Mouse (Mus musculus): ENCODE measurements around the gene Chic1. TPM values are rescaled to one million over a fixed set of nuclear protein-coding genes. Genes with fewer than 3 reads are reported as not detected.

Gene Chic1
- polyA plus RNA-seq, 1 experiment from 2014 or later: 3.0 TPM

DNA sequence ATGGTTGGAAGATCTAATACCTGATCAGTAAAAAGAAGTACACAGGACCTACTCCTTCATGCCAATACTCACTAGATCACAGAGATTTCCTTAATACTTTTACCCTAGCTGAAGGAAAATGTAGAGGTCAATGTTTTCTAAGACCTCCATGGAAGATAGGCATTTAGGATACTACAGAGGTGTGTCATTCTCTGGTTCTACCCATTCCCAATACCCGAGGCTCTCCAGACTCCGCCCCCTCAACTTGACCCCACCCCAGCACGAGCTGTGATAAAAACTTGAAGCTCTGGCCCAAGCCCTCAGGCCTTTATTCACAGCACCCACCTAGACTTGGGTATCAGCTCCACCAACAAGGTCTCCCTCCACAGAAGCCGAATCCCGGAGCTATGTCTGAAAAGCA lies 57.9 kb downstream of the Chic1 start, which contains the start of gene Tsx:
TSS of gene Tsx (plus strand) at position 301 of the 400 bp plus-strand sequence.
- Histone ChIP-seq H3K9me3 (ENCODE audit: low read length) (no peaks in the 10 kb centered on the region), H3K27me3 (ENCODE audit: insufficient read depth, low read length) (peaks cover 21% of the 10 kb centered on the region; the same call in 1 of the 2 replicates), H3K27ac (ENCODE audit: low read length) (no peak within 1 kb of the TSS), H3K36me3 (ENCODE audit: insufficient read depth, low read length) (no peaks in the 10 kb centered on the region), H3K4me1 (ENCODE audit: insufficient read depth, low read length) (no peaks in the 10 kb centered on the region), H3K4me2 (replicated peaks; ENCODE audit: low read depth, low read length) (no peak within 1 kb of the TSS), H3K4me3 (ENCODE audit: low read length) (no peak within 1 kb of the TSS), H3K9ac (replicated peaks; ENCODE audit: low read length) (no peak within 1 kb of the TSS)
- 74% methylated on average over 5 of the region's 5 CpGs for WGBS
- ATAC-seq (ENCODE audit: low FRiP score, low TSS enrichment): no peak

DNA sequence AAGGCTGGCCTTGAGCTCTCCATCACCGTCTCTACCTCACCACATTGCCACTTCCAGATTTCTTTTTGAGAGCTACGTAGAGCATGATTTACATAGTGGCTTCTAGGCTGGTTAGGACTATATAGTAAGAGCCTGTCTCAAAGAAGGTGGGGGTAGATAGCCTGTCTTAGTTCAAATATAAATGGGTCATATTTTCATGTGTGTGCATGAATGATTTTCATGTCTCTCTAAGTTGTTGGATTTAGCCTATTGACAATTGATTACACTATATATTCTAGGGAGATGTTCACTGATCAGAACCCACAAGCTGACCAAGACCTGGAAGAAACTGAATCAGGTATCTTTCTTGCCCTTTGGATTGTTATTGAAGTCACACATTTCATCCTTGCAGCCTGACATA lies 65.4 kb downstream of the Chic1 start, which contains the start of gene Gm26992:
TSS of gene Gm26992 (plus strand) at position 301 of the 400 bp plus-strand sequence.
- Histone ChIP-seq H3K4me3 (ENCODE audit: low read length) (no peak within 1 kb of the TSS), H3K27me3 (ENCODE audit: insufficient read depth, low read length) (peaks cover 16% of the 10 kb centered on the region; the same call in 1 of the 2 replicates), H3K27ac (ENCODE audit: low read length) (no peak within 1 kb of the TSS), H3K36me3 (ENCODE audit: insufficient read depth, low read length) (no peaks in the 10 kb centered on the region), H3K4me1 (ENCODE audit: insufficient read depth, low read length) (no peaks in the 10 kb centered on the region), H3K9ac (replicated peaks; ENCODE audit: low read length) (no peak within 1 kb of the TSS), H3K4me2 (replicated peaks; ENCODE audit: low read depth, low read length) (no peak within 1 kb of the TSS), H3K9me3 (ENCODE audit: low read length) (no peaks in the 10 kb centered on the region)
- WGBS: 91% methylated on average over 2 of the region's 2 CpGs
- ATAC-seq (ENCODE audit: low FRiP score, low TSS enrichment): no peak

DNA sequence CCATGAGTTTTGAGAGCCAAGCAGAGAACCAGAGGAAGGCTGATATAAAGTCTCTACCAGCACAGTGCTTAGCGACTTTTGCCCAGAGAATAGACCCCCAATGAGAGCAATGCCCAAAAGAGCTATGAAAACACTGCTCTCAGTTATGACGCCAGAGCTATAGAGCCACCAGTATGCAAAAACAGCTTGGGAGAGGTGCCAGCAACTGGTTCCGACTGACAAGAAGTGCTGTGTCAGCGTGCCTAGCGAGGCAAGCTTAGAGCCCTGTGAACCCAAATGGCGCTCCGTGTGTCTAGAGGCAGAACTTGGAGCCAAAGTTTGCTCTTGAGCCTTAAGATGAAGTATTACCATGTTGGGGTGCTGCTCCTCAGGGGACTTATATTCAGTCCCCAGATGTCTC lies 71.4 kb downstream of the Chic1 start:
- no peaks in the 10 kb centered on the region for H3K4me1 ChIP-seq (ENCODE audit: insufficient read depth, low read length)
- no peaks in the 10 kb centered on the region for H3K36me3 ChIP-seq (ENCODE audit: insufficient read depth, low read length)
- H3K4me3 ChIP-seq (ENCODE audit: low read length): no peak overlapping the region
- 72% methylated on average over 7 of the region's 7 CpGs for WGBS
- ATAC-seq (ENCODE audit: low FRiP score, low TSS enrichment): no peak
- no peak overlapping the region for H3K4me2 ChIP-seq (replicated peaks; ENCODE audit: low read depth, low read length)
- no peak overlapping the region for H3K9ac ChIP-seq (replicated peaks; ENCODE audit: low read length)
- no peaks in the 10 kb centered on the region for H3K9me3 ChIP-seq (ENCODE audit: low read length)
- no peak overlapping the region for H3K27ac ChIP-seq (ENCODE audit: low read length)
- peaks cover 22% of the 10 kb centered on the region; the same call in 1 of the 2 replicates for H3K27me3 ChIP-seq (ENCODE audit: insufficient read depth, low read length)

DNA sequence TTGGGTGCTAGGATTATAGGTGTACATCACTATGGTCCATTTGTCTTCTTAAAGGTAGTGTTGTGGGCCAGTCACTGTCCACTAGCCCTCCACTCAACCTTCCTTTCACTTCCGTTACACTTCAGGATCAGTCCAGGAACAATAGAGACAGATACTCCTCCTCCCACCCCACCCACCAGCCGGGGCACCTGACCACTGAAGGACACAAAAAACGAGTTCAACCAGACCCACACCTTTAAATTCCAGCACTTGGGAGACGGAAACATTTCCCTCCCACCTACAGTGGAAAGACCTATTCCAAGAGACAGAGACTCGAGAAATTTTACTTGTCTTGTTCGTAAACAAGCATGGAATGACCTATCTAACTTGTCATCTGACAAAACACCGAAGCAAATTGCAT lies 76.0 kb downstream of the Chic1 start:
- WGBS: 68% methylated on average over 7 of the region's 7 CpGs
- no peak overlapping the region for H3K4me3 ChIP-seq (ENCODE audit: low read length)
- no peaks in the 10 kb centered on the region for H3K36me3 ChIP-seq (ENCODE audit: insufficient read depth, low read length)
- H3K27ac ChIP-seq (ENCODE audit: low read length): no peak overlapping the region
- no peak overlapping the region for H3K9ac ChIP-seq (replicated peaks; ENCODE audit: low read length)
- no peak overlapping the region for H3K4me2 ChIP-seq (replicated peaks; ENCODE audit: low read depth, low read length)
- no peaks in the 10 kb centered on the region for H3K4me1 ChIP-seq (ENCODE audit: insufficient read depth, low read length)
- peaks cover 26% of the 10 kb centered on the region; the same call in 1 of the 2 replicates for H3K27me3 ChIP-seq (ENCODE audit: insufficient read depth, low read length)
- no peak for ATAC-seq (ENCODE audit: low FRiP score, low TSS enrichment)
- H3K9me3 ChIP-seq (ENCODE audit: low read length): no peaks in the 10 kb centered on the region

DNA sequence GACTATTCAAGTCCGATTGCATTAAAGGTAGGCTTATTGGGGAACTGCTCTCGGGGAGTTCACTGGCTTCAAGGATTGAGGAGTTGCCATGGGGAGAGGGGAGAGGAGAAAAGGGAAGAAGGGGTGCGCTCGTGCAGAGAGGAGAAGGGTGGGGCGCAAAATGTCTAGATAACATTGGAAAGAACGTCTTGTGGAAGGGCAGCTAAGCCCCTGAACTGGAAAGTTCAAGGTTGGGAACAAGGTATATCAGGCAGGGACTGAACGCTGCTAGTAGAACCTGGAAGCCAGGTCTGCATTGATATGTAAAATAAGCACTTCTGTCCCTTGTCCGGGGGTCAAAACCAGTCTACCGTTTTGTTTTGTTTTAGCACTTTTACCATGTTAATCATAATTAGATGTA lies 81.7 kb downstream of the Chic1 start:
- H3K4me1 ChIP-seq (ENCODE audit: insufficient read depth, low read length): no peaks in the 10 kb centered on the region
- H3K9ac ChIP-seq (replicated peaks; ENCODE audit: low read length): no peak overlapping the region
- no peaks in the 10 kb centered on the region for H3K9me3 ChIP-seq (ENCODE audit: low read length)
- H3K36me3 ChIP-seq (ENCODE audit: insufficient read depth, low read length): no peaks in the 10 kb centered on the region
- no peak for ATAC-seq (ENCODE audit: low FRiP score, low TSS enrichment)
- H3K27me3 ChIP-seq (ENCODE audit: insufficient read depth, low read length): peaks cover 36% of the 10 kb centered on the region
- H3K4me2 ChIP-seq (replicated peaks; ENCODE audit: low read depth, low read length): no peak overlapping the region
- no peak overlapping the region for H3K27ac ChIP-seq (ENCODE audit: low read length)
- WGBS: 27% methylated on average over 9 of the region's 9 CpGs
- no peak overlapping the region for H3K4me3 ChIP-seq (ENCODE audit: low read length)

DNA sequence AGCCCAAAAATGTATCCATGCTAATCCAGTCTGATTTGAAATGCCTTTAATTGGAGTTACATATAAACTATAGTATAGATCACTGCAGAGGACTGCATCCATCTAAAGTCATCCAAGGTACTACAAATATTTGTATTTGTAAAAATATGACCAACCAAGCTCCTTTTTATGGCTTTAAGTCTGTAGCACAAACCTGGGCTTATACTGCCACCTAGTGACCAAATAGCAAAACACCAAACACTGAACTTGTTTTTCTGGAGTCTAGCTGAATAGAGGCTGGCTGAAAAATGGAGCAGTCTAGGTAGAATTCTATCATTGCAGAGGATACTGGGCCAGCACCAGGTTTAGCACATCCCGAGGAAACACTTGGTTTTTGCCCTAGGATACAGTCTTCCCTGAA lies 84.5 kb downstream of the Chic1 start:
- 0% methylated on average over 1 of the region's 1 CpGs for WGBS
- Histone ChIP-seq H3K36me3 (ENCODE audit: insufficient read depth, low read length) (no peaks in the 10 kb centered on the region), H3K9ac (replicated peaks; ENCODE audit: low read length) (no peak overlapping the region), H3K9me3 (ENCODE audit: low read length) (no peaks in the 10 kb centered on the region), H3K4me1 (ENCODE audit: insufficient read depth, low read length) (no peaks in the 10 kb centered on the region), H3K4me3 (ENCODE audit: low read length) (no peak overlapping the region), H3K27ac (ENCODE audit: low read length) (no peak overlapping the region), H3K27me3 (ENCODE audit: insufficient read depth, low read length) (peaks cover 38% of the 10 kb centered on the region), H3K4me2 (replicated peaks; ENCODE audit: low read depth, low read length) (no peak overlapping the region)
- no peak for ATAC-seq (ENCODE audit: low FRiP score, low TSS enrichment)

DNA sequence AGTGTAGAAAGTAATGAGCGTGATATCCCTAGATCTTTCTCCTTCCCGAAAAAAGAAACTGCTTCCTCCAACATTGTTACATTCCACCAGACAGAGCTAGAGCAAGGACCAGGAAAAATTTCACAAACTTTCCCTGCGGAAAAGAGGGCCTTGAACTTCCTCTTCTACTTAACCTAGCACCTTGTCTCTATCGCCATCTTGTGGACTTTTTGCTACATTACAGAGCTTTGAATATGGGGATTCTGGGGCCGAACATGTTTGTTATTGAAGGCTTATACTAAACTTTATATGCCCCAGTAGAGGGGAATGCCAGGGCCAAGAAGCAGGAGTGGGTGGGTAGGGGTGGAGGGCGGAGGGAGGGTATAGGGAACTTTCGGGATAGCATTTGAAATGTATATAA lies 87.5 kb downstream of the Chic1 start:
- Histone ChIP-seq H3K4me3 (ENCODE audit: low read length) (no peak overlapping the region), H3K36me3 (ENCODE audit: insufficient read depth, low read length) (no peaks in the 10 kb centered on the region), H3K4me1 (ENCODE audit: insufficient read depth, low read length) (no peaks in the 10 kb centered on the region), H3K9me3 (ENCODE audit: low read length) (no peaks in the 10 kb centered on the region), H3K4me2 (replicated peaks; ENCODE audit: low read depth, low read length) (no peak overlapping the region), H3K9ac (replicated peaks; ENCODE audit: low read length) (no peak overlapping the region), H3K27ac (ENCODE audit: low read length) (no peak overlapping the region), H3K27me3 (ENCODE audit: insufficient read depth, low read length) (peaks cover 40% of the 10 kb centered on the region)
- ATAC-seq (ENCODE audit: low FRiP score, low TSS enrichment): no peak
- WGBS: 43% methylated on average over 7 of the region's 7 CpGs

Other genes with a start within 250 kb of the Chic1 start
- 0.67 and 0.99 TPM in 2 replicates for gene Nap1l2, start 169.8 kb upstream of the Chic1 start, polyA plus RNA-seq (2015; fragmentation: Nextera tagmentation; extraction: Ambion mirVana)
- gene Cdx4, start 35.1 kb upstream of the Chic1 start, polyA plus RNA-seq (2015; fragmentation: Nextera tagmentation; extraction: Ambion mirVana): not detected in 2 replicates
- 0.20 and 0.67 TPM in 2 replicates for gene Tsx, start 58.0 kb downstream of the Chic1 start, polyA plus RNA-seq (2015; fragmentation: Nextera tagmentation; extraction: Ambion mirVana)
- gene Gm26992, start 65.5 kb downstream of the Chic1 start, polyA plus RNA-seq (2015; fragmentation: Nextera tagmentation; extraction: Ambion mirVana): not detected in 2 replicates